Mouse (Mus musculus) neural tube, postnatal 0 days (tissue): ENCODE data around the gene Phf2. TPM values are rescaled to one million over a fixed set of nuclear protein-coding genes. Genes with fewer than 3 reads are reported as not detected.

Source experiments
- polyA plus RNA-seq: library from polyadenylated mRNA; unstranded; fragments of >200 nt; fragmentation: Nextera tagmentation; extraction: Ambion mirVana; gene quantifications from 2 replicates; pipeline ENCODE4 v1.2.1, GENCODE M21; 2015

Gene Phf2
- 5.0 and 6.2 TPM in 2 replicates for polyA plus RNA-seq

GRCm38 (mm10) chr13:48870771-48871731 lies at the start of gene Phf2:
Gene Phf2 (minus strand): TSS chr13:48871119.

Other genes starting within 250 kb of the Phf2 start
- 14.3 and 16.3 TPM in 2 replicates for gene Ptpdc1, start 245.5 kb downstream of the Phf2 start, polyA plus RNA-seq
- not detected in 2 replicates for gene Barx1, start 208.1 kb downstream of the Phf2 start, polyA plus RNA-seq
- gene Fam120a, start 96.9 kb upstream of the Phf2 start, polyA plus RNA-seq = 11.5 and 12.5 TPM in 2 replicates